Mouse (Mus musculus): ENCODE results near the gene Mettl25. TPM values are rescaled to one million over a fixed set of nuclear protein-coding genes. Genes with fewer than 3 reads are reported as not detected.
A peak's percentile ranks its signal among the peaks of the same experiment; 100 is the strongest.

Gene Mettl25
- 10 to 100 TPM in 1 of 2 experiments, 1 to 10 TPM in 1; 7.0 to 11.2 TPM for total RNA-seq (2021)

DNA sequence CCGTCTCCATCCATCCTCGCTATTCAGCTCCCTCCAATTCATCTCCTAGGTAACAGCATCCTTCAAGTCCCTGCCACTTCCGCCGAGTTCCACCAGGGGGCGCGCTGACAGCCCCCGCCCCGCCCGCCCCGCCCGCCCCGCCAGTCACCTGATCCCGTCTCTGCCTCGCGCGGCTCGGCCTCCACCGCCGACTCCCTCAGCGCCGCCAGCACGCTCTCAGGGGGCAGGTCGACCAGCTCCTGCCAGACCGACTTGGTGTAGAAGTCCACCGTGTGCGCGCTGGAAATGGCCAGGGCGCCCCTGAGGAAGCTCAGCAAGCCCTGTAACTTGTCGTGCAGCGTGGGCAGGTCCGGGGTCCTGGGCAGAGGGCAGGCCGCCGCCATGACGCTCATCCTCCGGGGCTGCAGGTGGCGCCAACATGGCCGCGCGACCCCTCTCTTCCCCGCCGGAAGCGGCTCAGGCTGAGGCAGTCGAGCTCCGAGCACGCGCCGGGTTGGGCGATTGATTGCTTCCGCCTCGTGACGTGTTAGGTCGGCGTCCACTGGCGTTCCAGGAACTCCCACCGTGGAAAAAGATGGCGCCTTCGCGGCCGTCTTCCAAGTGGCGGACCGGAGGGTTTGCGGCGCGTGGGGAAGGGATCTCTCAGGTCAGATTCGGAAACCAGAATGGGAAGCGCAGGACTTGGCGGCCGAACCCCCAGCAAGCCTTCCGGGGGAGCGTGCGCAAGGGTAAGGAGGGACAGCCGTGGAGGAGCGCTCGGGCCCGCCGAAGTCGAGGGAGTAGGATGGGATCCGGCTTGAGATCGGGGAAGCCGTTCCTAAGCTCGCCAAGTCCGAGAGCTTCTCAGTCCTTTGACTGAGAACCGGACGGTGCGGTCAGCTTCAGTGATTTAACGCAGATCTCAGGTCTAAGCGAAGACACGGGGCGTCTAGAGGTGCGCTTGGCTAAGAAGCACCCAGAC lies at the start of gene Mettl25, which contains the start of gene Ccdc59:
TSS of gene Mettl25 (minus strand) at position 453 of the 961 bp plus-strand sequence.
TSS of gene Ccdc59 (plus strand) at position 140 of the 961 bp plus-strand sequence.
- peak; percentile 97 for DNase-seq

DNA sequence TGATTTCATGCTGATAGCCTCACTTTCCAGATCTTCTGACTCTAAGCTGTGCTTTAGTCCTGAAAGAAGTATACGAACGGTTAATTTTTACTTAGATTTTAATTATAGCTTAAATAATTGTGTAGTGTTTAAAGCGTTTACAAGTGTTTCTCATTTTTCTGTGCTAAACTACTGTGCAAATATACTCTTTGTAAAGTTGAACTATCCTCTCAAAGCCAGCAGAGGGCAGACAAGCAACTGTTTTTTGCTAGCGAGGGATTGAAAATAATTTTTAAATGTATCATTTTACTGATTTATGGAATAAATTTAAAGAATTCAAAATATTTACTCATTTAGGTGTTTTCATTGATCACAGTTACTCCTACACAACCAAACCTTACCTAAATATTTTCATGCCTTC lies 26.1 kb upstream of the Mettl25 start:
- DNase-seq: peak; percentile 11
- intact Hi-C loops (cut with DNase I): loop anchor here (5.0 kb wide), 1 partner anchor 720 kb away; no protein-coding TSS in a partner anchor

More for the DNA sequence above, at the start of gene Mettl25, which contains the start of gene Ccdc59:
- intact Hi-C loops (cut with DNase I): loop anchor here (10.0 kb wide), 1 partner anchor 634 kb away; the partner anchor contains the start of gene Ppfia2

DNA sequence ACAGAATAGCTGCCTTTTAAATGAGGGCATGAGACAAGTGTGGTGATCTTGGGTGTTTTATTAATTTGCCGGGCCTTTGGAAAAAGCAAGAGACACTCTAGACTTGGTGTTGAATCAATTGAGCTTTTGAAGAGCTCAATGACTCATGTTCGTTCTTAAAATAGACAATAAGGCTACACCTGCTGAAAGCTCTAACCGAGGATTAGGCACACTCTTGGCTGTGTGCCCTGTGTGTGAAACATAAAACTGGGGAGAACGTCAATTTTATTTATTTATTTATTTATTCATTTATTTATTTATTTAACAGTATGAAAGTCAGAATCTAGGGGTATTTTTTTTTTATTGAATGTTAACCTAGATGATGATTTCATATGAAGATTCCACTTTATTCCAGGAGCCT lies 10.0 kb upstream of the Mettl25 start:
- intact Hi-C loops (cut with DNase I): no loop called here

DNA sequence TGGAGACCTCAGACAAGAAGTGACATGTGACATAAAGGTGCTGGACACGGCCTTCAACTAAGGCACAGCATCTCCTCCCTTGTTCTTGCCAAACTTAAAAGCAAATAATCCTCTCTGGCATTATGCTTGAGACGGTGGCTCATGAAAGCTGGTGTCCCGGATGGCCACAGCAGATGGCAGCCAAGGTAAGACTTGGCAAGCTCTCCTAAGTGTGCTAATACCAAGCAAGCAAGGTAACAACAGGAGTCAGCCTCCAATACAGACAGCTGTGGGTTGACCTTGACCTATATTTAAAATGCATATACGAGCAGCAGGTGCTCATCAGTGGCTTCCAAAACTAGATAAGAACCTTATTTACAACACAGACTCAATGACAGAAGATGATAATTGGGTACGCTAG lies 9.1 kb upstream of the Mettl25 start:
- intact Hi-C loops (cut with DNase I): no loop called here
- no peak for DNase-seq

More for the DNA sequence above, 10.0 kb upstream of the Mettl25 start:
- no peak for DNase-seq

DNA sequence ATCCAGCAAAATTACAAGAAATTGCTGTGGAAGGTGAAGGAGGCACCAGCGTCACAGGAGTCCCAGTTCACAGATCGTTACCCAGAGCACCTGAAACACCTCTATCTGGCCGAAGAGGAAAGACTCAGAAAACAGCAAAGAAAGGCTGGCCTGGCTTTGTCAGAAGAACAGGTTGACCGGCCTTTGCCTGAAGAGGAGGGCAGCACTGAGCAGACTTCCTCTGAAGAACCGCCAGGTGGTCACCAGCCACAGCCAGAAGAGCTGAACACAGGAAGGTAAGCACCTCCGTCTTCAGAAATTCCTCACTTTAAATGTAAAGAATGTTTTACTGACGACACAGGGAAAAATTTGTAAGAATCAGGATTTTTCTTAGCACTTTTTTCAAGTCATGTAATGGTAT lies 1.4 kb upstream of the Mettl25 start:
- no peak for DNase-seq
- intact Hi-C loops (cut with DNase I): loop anchor here (10.0 kb wide), 1 partner anchor 632 kb away; the partner anchor contains the start of gene Ppfia2

DNA sequence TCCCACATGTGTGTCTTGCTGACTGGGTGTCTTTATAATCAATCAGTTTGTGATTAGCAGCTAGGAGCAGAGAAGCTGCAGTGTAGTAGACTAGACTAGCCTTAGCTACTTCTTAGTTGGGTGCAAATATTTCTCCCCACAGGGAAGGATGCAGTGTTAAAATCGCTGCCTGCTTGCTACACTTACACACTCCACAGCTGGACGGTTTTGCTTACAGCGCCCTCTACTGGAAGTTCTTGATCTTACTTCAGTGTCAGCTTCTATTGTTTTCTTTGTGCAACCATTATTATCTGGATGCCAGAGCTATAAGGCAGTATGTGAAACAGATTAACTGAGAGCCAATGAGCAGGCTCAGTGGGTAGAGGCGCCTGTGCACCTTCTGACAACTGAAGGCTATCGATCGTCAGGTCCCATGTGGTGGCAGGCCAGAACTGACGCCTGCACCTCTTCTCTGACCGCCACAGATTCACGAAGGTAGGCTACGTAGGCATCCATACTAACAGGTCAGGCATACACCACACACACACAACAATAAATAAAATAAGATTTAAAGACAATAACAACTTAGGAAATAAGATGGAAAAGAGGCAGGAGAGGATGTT lies 6.5 kb downstream of the Mettl25 start:
- no peak for DNase-seq
- intact Hi-C loops (cut with DNase I): no loop called here

DNA sequence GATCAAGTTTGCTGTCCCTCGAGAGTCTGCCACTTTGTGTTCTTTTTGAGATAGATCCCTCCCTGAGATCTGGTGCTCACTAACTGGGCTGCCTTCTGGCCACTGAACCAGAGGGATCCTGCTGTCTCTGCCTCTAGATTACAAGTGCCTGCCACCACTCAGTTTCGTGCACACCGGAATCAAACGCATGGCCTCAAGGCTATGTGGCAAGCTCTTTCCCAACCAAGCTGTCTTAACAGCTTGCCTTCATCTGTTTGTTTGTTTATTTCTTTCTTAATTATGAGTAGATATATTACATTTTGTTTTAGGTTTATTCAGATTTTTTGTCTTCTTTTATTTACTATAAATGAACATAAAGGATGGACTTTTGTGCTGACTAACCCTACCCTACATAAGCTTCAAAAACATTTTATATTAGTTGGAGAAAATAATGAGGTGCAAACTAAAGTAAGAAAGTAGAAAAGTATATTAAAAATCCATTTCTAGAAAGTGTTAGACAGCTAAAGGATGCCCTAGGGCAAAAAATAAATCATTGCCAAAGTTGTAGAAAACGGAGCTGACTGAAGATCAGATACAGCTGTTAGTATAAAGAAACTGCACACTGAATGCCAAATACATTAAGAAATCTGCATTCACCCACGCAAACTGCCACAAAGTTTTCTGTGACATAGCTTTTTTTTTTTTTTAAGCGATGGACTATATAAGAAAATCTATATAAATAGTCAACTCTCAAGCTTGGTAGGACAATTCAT lies 34.7 kb downstream of the Mettl25 start:
- no peak for DNase-seq
- intact Hi-C loops (cut with DNase I): no loop called here

DNA sequence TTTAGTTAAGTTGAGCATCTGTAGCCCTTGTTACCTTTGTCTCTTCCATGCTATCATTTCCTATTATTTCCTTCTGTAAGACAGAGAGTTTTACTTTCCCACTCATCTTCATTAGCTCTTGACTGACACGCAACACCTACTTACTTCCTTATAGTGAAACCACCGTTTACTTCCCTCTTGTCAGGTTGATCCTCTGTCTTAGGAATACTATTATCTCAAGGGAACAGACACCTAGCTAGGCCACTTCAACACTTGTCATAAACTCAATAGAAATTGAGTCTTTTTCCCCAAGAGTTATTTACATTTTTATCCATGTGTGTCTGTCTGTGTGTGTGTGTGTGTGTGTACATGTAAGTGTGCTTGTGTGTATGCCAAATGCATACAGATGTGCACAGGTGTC lies 37.7 kb downstream of the Mettl25 start:
- DNase-seq: no peak
- intact Hi-C loops (cut with DNase I): no loop called here

DNA sequence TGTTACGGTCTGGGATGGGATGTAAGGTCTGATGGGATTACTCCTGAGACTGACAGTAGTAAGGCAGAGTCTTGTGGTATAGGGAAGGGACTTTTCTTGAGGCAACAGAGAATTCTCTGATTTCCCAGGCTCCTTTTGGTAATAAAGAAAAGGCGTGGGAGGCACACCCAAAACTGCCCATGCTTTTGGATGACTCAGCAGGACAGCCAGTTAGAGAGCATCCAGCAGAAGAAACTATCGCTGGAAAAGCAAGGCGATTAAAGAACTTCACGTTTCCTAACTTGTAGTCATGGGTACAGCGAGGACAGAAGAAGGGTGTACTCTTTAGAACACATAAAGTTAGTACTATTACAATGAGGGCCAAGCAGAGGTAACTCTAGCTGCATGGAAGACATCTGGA lies 39.0 kb downstream of the Mettl25 start:
- no peak for DNase-seq
- intact Hi-C loops (cut with DNase I): no loop called here

DNA sequence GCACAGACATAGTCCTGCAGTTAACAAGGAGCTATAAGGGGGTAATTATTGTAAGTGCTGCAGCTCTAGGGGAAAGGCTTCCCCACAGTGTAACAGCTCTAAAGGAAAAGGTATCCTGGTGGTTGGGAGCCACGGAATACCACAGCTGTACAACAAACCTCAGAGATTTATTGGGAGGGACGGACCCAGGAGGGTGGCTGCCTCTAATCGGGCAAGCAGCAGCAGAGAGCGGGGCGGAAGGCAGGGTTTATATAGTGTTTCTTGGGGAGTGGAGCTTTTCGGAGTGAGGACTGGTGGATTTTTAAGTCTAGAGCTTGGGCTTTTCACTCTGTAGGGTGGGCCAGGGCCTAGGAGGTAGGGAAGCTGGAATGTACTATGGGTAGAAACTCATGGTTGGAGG lies 40.0 kb downstream of the Mettl25 start:
- intact Hi-C loops (cut with DNase I): no loop called here

DNA sequence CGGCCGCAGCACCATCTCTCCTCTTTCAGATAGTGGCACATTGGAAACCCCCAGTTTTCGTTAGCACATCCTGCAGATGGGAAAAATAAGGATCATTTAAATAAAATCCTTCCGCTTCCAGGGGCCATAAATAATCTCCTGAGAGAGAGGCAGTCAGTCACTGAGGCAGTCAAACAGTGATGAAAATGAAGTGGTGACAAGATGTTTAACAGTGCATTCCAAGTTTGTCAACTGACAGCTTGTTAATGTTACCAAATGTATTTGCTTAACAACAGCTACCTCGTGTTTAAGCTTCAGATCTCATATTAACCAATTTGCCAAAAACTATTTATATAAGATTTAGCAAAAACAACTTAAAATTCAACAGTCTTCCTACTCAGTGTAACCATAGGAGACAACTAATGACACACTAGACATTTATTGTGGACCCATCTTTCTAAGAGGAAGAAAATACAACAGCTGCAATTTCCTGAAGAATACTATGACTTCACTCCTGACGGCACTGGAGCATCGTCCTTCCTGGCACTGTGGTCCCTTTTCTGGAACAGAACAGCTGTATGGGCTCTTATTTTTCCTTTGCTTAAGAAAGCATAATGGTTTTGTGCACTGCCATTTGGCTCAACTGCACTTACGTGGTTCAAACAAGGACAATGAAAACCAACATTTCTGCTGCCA lies 43.8 kb downstream of the Mettl25 start:
- DNase-seq: no peak
- intact Hi-C loops (cut with DNase I): no loop called here

More for the DNA sequence above, 40.0 kb downstream of the Mettl25 start:
- no peak for DNase-seq

DNA sequence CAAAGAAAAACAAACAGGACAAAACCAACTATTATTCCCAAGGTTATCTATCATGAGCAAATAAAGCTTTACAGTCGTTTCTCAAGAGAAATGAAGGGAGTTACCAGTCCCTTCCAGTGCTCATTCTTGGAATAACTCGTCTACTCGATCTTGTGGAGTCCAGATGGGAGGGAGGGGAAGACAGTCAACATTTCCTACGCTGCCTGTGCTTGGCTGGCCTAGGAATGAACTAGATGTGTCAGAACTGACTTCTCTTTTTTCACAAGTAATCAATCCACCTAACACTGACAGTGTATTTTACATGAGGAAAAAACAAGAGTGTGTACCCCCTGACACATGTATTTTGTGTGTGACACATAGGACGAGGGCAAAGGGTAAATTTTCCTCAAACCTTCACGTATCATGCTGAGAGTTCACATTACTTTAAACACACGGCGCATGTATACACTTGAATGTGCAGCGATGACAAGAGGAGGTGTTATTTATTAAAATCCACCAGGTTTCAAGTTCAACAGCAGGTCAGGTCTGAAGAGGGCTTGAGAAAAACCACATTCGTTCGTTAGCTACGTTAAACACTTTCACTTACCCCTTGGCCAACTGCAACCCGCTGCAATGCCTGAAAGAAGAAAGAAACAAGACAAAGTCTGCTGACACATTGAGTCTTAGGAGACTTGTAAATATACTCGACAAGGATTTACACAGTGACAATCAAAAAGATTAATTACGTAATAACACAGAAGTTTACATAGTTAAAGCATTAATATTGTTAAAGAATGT lies 47.2 kb downstream of the Mettl25 start:
- intact Hi-C loops (cut with DNase I): no loop called here

DNA sequence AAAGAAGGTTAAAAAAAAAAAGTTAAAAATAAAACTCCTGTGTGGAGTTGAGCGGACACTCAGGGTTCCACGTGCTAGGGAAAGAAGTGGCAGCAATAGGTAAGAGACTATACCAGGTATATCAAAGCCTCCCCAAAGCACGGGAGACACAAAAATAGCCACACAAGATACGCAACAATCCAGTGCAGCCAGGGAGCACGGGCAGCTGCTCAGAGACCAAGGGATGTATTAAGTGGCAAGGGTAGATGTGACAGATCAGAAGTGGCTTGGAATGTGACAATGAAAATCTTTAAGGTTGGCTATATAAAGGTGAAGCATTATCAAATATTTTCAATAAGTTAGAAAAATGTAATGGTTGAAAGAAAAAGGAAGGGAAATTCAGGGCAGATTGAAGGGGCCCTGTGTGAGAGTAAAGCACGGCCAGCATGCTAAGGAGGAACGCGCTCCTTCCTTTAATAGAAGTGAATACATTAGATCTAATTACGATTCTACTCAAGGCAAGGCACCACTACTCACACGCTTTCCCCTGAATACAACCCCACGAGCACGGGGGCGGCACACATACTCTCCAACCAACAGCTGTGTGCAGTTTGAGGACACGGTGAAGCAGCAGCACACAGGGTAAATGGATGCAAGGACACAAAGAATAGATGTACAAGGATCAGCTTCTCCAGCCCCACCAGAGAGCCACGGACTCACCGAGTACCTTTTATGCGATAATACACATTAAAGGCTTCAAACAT lies 52.3 kb downstream of the Mettl25 start:
- peak; percentile 22 for DNase-seq

More for the DNA sequence above, 47.2 kb downstream of the Mettl25 start:
- DNase-seq: no peak

DNA sequence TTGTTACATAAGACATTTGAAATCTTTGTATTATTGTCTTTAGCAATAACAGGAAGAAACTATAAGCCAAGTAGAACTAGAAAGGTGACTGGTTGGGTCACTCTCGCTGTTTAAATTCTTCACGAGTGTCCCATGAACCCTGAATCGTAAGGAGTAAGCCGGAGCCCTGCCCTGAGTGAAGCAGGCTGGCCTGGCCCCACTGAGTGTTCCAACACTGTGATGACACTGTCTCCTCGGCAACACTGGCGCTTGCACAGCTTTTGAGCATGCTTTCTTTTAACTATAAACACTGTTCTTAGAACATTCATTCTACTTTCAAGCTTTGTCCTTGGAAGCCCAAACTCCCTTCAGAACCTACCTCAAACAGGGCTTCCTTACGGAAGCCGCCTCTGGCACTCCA lies 57.4 kb downstream of the Mettl25 start:
- no peak for DNase-seq
- intact Hi-C loops (cut with DNase I): no loop called here

More for the DNA sequence above, 52.3 kb downstream of the Mettl25 start:
- intact Hi-C loops (cut with DNase I): no loop called here

DNA sequence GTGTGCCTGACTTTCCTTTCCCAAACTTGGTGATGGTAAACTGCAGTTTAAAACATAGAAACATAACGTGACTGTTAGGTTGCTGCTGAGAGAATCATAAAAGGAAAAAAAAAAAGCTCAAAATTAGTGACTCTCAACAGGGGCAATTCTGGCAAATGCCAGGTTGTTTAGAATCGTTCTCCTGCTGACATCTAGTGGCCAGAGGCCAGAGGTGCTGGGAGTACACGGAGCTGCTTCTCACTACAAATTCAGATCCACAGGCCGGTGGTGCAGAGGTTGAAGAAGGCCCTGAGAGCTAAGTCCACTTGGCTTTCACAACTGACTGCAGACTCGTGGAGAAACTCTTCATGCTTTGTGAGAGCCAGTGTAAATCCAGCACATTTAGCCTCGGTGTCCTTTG lies 66.8 kb downstream of the Mettl25 start:
- intact Hi-C loops (cut with DNase I): loop anchor here (10.0 kb wide), 1 partner anchor 1990 kb away; no protein-coding TSS in a partner anchor

DNA sequence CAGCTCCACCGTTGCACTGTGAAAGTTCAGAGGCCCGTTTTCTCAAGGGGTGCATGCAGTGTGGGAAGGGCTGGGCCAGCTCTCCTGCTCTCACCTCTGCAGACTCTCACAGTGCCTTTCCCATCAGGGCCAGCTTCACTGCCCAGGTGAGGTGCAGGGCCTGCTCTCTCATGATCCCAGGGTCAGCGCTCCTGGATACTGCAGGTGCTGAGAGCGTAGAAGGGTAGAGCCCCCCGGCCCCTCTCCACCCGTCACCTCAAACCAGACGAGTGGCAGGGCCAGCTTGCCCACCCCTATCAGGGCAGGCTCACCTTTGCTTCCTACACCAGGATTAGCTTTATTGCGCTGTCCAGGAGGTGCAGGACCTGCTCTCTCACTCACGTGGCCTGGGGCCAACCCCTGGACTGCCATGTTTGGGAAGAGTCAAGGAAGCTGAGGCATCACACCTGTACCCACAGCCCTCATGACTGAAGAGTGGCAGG lies 68.3 kb downstream of the Mettl25 start:
- DNase-seq: no peak
- intact Hi-C loops (cut with DNase I): loop anchor here (10.0 kb wide), 1 partner anchor 1988 kb away; no protein-coding TSS in a partner anchor

More for the DNA sequence above, 66.8 kb downstream of the Mettl25 start:
- peak; percentile 77 for DNase-seq

DNA sequence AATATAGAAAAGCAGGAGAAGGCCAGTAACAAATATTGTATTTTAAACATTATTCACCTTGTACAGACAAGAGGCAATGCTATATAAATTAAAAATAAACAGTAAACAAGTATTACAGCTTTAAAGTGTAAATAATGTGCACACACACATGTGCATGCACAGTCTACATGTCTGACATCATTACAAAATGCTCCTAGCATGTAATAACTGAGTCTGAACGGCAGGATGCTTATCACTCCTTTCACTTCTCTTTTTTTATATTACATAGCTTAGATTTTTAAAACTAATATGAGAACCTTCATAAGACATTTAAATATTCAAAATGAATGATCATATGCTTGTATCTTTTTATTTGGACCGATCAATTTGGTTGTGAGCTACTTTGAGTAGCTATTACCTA lies 77.2 kb downstream of the Mettl25 start:
- no peak for DNase-seq
- intact Hi-C loops (cut with DNase I): no loop called here

DNA sequence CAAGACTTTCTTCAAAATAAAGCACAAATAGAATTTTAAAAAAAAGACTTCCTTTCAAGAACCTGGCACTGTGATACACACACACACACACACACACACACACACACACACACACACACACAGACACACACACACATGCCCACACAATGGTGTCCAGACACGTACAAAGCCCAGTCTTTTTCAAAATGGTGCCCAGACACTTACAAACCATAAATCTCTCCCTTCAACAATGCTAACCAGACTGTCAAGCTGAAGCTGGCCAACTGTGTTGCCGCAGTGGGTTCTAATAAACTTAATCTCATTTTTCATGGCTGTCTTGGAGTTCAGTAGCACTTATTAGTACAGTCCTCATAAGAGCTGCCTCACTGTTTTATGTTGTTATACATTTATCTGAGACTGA lies 80.7 kb downstream of the Mettl25 start:
- DNase-seq: no peak
- intact Hi-C loops (cut with DNase I): no loop called here

All from left cerebral cortex, postnatal 4 days (tissue).